Mouse (Mus musculus): ENCODE measurements around the gene Kcnq1.

DNA sequence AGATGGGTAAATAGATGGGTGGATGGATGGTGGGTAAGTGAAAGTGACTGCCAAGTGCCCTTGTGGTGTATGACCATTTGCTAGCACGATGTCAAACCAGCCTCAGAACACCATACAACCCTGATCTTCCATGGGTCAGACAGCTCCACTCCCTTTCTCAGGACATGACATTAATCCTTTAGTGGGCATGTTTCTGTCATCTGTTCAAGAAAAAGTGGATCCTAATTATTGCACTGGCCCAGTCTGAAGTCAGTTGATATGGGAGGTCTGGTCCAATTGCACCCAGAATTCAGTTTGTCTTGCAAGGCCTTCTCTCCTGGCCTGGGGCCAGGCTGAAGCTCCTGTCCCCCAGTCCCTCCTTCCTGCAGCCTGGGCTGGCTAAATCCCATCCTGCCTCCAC, 332.8 kb downstream of the Kcnq1 start:
- TF ChIP-seq GATA1 (IDR thresholded peaks at IDR 0.05; ENCODE audit: borderline replicate concordance, low read length) (no peak), FLI1 (IDR thresholded peaks at IDR 0.05; ENCODE audit: low read length) (no peak)
